Mouse (Mus musculus) skeletal muscle tissue, postnatal 0 days (tissue): ENCODE results near the gene Ier5l. TPM values are rescaled to one million over a fixed set of nuclear protein-coding genes. Genes with fewer than 3 reads are reported as not detected.

Experiments used
- polyA plus RNA-seq: library from polyadenylated mRNA; unstranded; fragments of >200 nt; fragmentation: Nextera tagmentation; extraction: Ambion mirVana; gene quantifications from 2 replicates; pipeline ENCODE4 v1.2.1, GENCODE M21; 2015

Gene Ier5l
- polyA plus RNA-seq, result 2.1 and 2.8 TPM in 2 replicates

GRCm38 (mm10) chr2:30474039-30474438 lies at the start of gene Ier5l:
Gene Ier5l (minus strand): TSS chr2:30474219.

Other genes with a start within 250 kb of the Ier5l start
- gene Lrrc8a, start 236.5 kb downstream of the Ier5l start, polyA plus RNA-seq, result 17.7 and 19.1 TPM in 2 replicates
- gene Gm28035, start 233.7 kb downstream of the Ier5l start, polyA plus RNA-seq, result 0.10 and 0.16 TPM in 2 replicates
- gene Phyhd1, start 208.0 kb downstream of the Ier5l start, polyA plus RNA-seq, result 22.3 and 22.4 TPM in 2 replicates
- gene Gm28038, start 193.2 kb downstream of the Ier5l start, polyA plus RNA-seq, result not detected in 2 replicates
- 27.4 and 34.2 TPM in 2 replicates for gene Dolk, start 187.9 kb downstream of the Ier5l start, polyA plus RNA-seq
- gene Nup188, start 187.8 kb downstream of the Ier5l start, polyA plus RNA-seq, result 8.8 and 9.5 TPM in 2 replicates
- 52.3 and 73.6 TPM in 2 replicates for gene Sh3glb2, start 114.9 kb downstream of the Ier5l start, polyA plus RNA-seq
- 14.9 and 16.2 TPM in 2 replicates for gene Miga2, start 110.0 kb downstream of the Ier5l start, polyA plus RNA-seq
- gene Dolpp1, start 82.0 kb downstream of the Ier5l start, polyA plus RNA-seq, result 16.2 and 19.4 TPM in 2 replicates
- gene Crat, start 58.4 kb downstream of the Ier5l start, polyA plus RNA-seq, result 227 and 232 TPM in 2 replicates
- 84.5 and 101 TPM in 2 replicates for gene Ptpa, start 58.2 kb downstream of the Ier5l start, polyA plus RNA-seq
- 1.3 and 2.2 TPM in 2 replicates for gene Cstad, start 120.8 kb upstream of the Ier5l start, polyA plus RNA-seq